Mouse (Mus musculus): ENCODE measurements around the gene Gzmn. TPM values are rescaled to one million over a fixed set of nuclear protein-coding genes. Genes with fewer than 3 reads are reported as not detected.
A peak's percentile ranks its signal among the peaks of the same experiment; 100 is the strongest.
"Not testable (repeated sequence)": the region's sequence is repeated elsewhere in the genome, so short reads cannot be mapped to it uniquely, and the experiment has no call there.

Gzmn gene
- total and polyA plus RNA-seq, 3 experiments = not detected

GRCm38 (mm10) chr14:56155340-56155739 lies 19.1 kb downstream of the Gzmn start:
- WGBS = 52% methylated on average over 2 of the region's 2 CpGs
- no peaks in the 10 kb centered on the region for H3K4me1 ChIP-seq (ENCODE audit: control insufficient read depth, insufficient read depth, low read length)
- no peak for DNase-seq
- TF ChIP-seq EP300 (IDR thresholded peaks at IDR 0.05; ENCODE audit: insufficient read depth, low read depth, low read length) = no peak
- peak; percentile 39 for TF ChIP-seq CTCF (IDR thresholded peaks at IDR 0.05)
- TF ChIP-seq POLR2A (IDR thresholded peaks at IDR 0.05; ENCODE audit: insufficient read depth, low read depth, low read length) = no peak
- no peak overlapping the region for H3K4me3 ChIP-seq
- H3K9ac ChIP-seq (ENCODE audit: low read depth, low read length) = no peak overlapping the region
- H3K36me3 ChIP-seq (ENCODE audit: control insufficient read depth, insufficient read depth, low read length) = no peaks in the 10 kb centered on the region
- intact Hi-C loops (cut with DNase I) = no loop called here
- H3K27ac ChIP-seq = no peak overlapping the region
- H3K27me3 ChIP-seq (ENCODE audit: control insufficient read depth, insufficient read depth, low read length) = 0 out of 2 replicates have a peak, but pooled peaks cover 2% of the 10 kb centered on the region
- no peaks in the 10 kb centered on the region for H3K79me2 ChIP-seq (replicated peaks; ENCODE audit: control insufficient read depth, insufficient read depth, low read length)

DNA sequence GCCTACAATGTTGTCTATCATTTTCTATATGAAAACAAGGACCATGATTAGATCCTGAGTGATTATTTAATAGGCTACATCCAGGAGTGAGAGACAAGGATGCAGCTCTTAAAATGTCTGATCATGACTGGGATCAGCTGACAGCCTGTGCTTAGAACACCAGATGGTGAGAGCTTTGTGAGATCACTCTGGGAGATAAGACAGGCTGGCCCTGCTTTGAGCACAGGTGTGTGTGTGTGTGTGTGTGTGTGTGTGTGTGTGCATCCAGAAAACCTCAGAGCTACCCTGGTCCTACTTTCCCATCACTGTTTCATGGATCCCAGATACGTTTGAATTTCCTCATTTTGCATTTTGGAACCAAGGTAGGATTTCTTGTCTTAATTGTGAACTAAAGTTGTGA lies 40.7 kb downstream of the Gzmn start:
- H3K4me3 ChIP-seq; H3K79me2 ChIP-seq (replicated peaks; ENCODE audit: control insufficient read depth, insufficient read depth, low read length); H3K27me3 ChIP-seq (ENCODE audit: control insufficient read depth, insufficient read depth, low read length); DNase-seq; H3K27ac ChIP-seq; H3K4me1 ChIP-seq (ENCODE audit: control insufficient read depth, insufficient read depth, low read length); intact Hi-C loops (cut with DNase I); H3K36me3 ChIP-seq (ENCODE audit: control insufficient read depth, insufficient read depth, low read length); H3K9ac ChIP-seq (ENCODE audit: low read depth, low read length): not testable (repeated sequence)
- WGBS = 63% methylated on average over 1 of the region's 1 CpGs

- H3K36me3 ChIP-seq (ENCODE audit: control insufficient read depth, insufficient read depth, low read length); H3K9ac ChIP-seq (ENCODE audit: low read depth, low read length); H3K4me1 ChIP-seq (ENCODE audit: control insufficient read depth, insufficient read depth, low read length); DNase-seq; H3K27ac ChIP-seq; H3K27me3 ChIP-seq (ENCODE audit: control insufficient read depth, insufficient read depth, low read length); H3K79me2 ChIP-seq (replicated peaks; ENCODE audit: control insufficient read depth, insufficient read depth, low read length); H3K4me3 ChIP-seq; intact Hi-C loops (cut with DNase I): not testable (repeated sequence)
- 66% methylated on average over 2 of the region's 2 CpGs for WGBS
Measured at GRCm38 (mm10) chr14:56132508-56132907, 41.9 kb downstream of the Gzmn start, which contains the start of gene Gzmd. Gene Gzmd, minus strand, starts transcription at chr14:56132608.

GRCm38 (mm10) chr14:56128341-56128740 lies 46.1 kb downstream of the Gzmn start:
- Histone ChIP-seq H3K27me3 (ENCODE audit: control insufficient read depth, insufficient read depth, low read length) (no peaks in the 10 kb centered on the region), H3K4me1 (ENCODE audit: control insufficient read depth, insufficient read depth, low read length) (no peaks in the 10 kb centered on the region), H3K4me3 (no peak overlapping the region), H3K9ac (ENCODE audit: low read depth, low read length) (no peak overlapping the region), H3K36me3 (ENCODE audit: control insufficient read depth, insufficient read depth, low read length) (no peaks in the 10 kb centered on the region), H3K27ac (no peak overlapping the region), H3K79me2 (replicated peaks; ENCODE audit: control insufficient read depth, insufficient read depth, low read length) (no peaks in the 10 kb centered on the region)
- TF ChIP-seq EP300 (IDR thresholded peaks at IDR 0.05; ENCODE audit: insufficient read depth, low read depth, low read length) = no peak
- TF ChIP-seq POLR2A (IDR thresholded peaks at IDR 0.05; ENCODE audit: insufficient read depth, low read depth, low read length) = no peak
- peak; percentile 22; the same call in 1 of the 2 replicates for TF ChIP-seq CTCF (IDR thresholded peaks at IDR 0.05)
- DNase-seq = no peak
- intact Hi-C loops (cut with DNase I) = no loop called here
- WGBS = 53% methylated on average over 3 of the region's 3 CpGs

DNA sequence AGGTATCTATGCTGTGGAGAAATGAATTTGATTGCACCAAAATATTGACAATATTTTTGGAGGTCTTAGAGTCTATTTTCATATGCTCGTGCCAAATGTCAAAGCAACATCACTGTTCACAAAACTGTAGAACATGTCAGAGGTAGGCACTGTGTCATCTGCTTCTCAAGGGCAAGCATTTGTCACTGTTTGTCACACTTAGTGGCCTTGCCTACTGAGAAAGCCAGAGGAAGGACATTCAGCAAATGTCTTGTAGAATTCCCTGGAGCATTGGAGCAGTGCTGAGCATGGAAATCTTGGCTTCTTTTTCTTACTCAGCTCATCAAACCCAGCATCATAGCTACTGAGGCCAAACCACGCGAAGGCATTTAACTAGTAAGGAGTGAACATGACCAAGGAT lies 50.9 kb downstream of the Gzmn start:
- H3K27me3 ChIP-seq (ENCODE audit: control insufficient read depth, insufficient read depth, low read length) = no peaks in the 10 kb centered on the region
- 81% methylated on average over 3 of the region's 3 CpGs for WGBS

GRCm38 (mm10) chr14:56120525-56120924 lies 53.9 kb downstream of the Gzmn start, which contains the start of gene Gzme:
Gene Gzme, minus strand, starts transcription at chr14:56120625.
- Histone ChIP-seq H3K36me3 (ENCODE audit: control insufficient read depth, insufficient read depth, low read length) (no peaks in the 10 kb centered on the region), H3K27me3 (ENCODE audit: control insufficient read depth, insufficient read depth, low read length) (no peaks in the 10 kb centered on the region), H3K9ac (ENCODE audit: low read depth, low read length) (no peak within 1 kb of the TSS), H3K4me3 (no peak within 1 kb of the TSS), H3K4me1 (ENCODE audit: control insufficient read depth, insufficient read depth, low read length) (no peaks in the 10 kb centered on the region), H3K79me2 (replicated peaks; ENCODE audit: control insufficient read depth, insufficient read depth, low read length) (no peaks in the 10 kb centered on the region), H3K27ac (no peak within 1 kb of the TSS)
- DNase-seq = no peak
- TF ChIP-seq CTCF (IDR thresholded peaks at IDR 0.05) (no peak), EP300 (IDR thresholded peaks at IDR 0.05; ENCODE audit: insufficient read depth, low read depth, low read length) (no peak), POLR2A (IDR thresholded peaks at IDR 0.05; ENCODE audit: insufficient read depth, low read depth, low read length) (no peak)
- intact Hi-C loops (cut with DNase I) = no loop called here

More for the DNA sequence above, 50.9 kb downstream of the Gzmn start:
- H3K36me3 ChIP-seq (ENCODE audit: control insufficient read depth, insufficient read depth, low read length) = no peaks in the 10 kb centered on the region
- no peak overlapping the region for H3K4me3 ChIP-seq
- H3K79me2 ChIP-seq (replicated peaks; ENCODE audit: control insufficient read depth, insufficient read depth, low read length) = no peaks in the 10 kb centered on the region
- H3K4me1 ChIP-seq (ENCODE audit: control insufficient read depth, insufficient read depth, low read length) = no peaks in the 10 kb centered on the region
- TF ChIP-seq CTCF (IDR thresholded peaks at IDR 0.05) (no peak), POLR2A (IDR thresholded peaks at IDR 0.05; ENCODE audit: insufficient read depth, low read depth, low read length) (no peak), EP300 (IDR thresholded peaks at IDR 0.05; ENCODE audit: insufficient read depth, low read depth, low read length) (no peak)
- intact Hi-C loops (cut with DNase I) = no loop called here
- H3K9ac ChIP-seq (ENCODE audit: low read depth, low read length) = no peak overlapping the region
- no peak for DNase-seq
- no peak overlapping the region for H3K27ac ChIP-seq

Other genes starting within 250 kb of the Gzmn start
- 1 to 10 TPM; 1.3 to 1.8 TPM for gene Cma1, start 229.9 kb downstream of the Gzmn start, total RNA-seq (2021)
- 2.1 and 2.5 TPM in 2 replicates for gene Cma1, start 229.9 kb downstream of the Gzmn start, polyA plus RNA-seq (2012; rRNA removed)
- gene Cma2, start 223.6 kb downstream of the Gzmn start, total RNA-seq (2021) = not detected
- gene Cma2, start 223.6 kb downstream of the Gzmn start, polyA plus RNA-seq (2012; rRNA removed) = not detected in 2 replicates
- not detected for gene Mcpt1, start 156.6 kb downstream of the Gzmn start, total RNA-seq (2021)
- not detected in 2 replicates for gene Mcpt1, start 156.6 kb downstream of the Gzmn start, polyA plus RNA-seq (2012; rRNA removed)
- gene Mcpt9, start 144.1 kb downstream of the Gzmn start, total RNA-seq (2021) = not detected
- not detected in 2 replicates for gene Mcpt9, start 144.1 kb downstream of the Gzmn start, polyA plus RNA-seq (2012; rRNA removed)
- gene Mcpt2, start 132.6 kb downstream of the Gzmn start, total RNA-seq (2021) = not detected
- gene Mcpt2, start 132.6 kb downstream of the Gzmn start, polyA plus RNA-seq (2012; rRNA removed) = not detected in 2 replicates
- 1 to 10 TPM; 1.2 to 1.3 TPM for gene Mcpt4, start 112.3 kb downstream of the Gzmn start, total RNA-seq (2021)
- gene Mcpt4, start 112.3 kb downstream of the Gzmn start, polyA plus RNA-seq (2012; rRNA removed) = 2.4 and 2.8 TPM in 2 replicates
- gene Mcpt8, start 89.3 kb downstream of the Gzmn start, total RNA-seq (2021) = not detected
- 0.23 TPM in 1 of 2 replicates, not detected in the other for gene Mcpt8, start 89.3 kb downstream of the Gzmn start, polyA plus RNA-seq (2012; rRNA removed)
- not detected for gene Ctsg, start 72.0 kb downstream of the Gzmn start, total RNA-seq (2021)
- gene Ctsg, start 72.0 kb downstream of the Gzmn start, polyA plus RNA-seq (2012; rRNA removed) = not detected in 2 replicates
- gene Gzme, start 54.0 kb downstream of the Gzmn start, total RNA-seq (2021) = not detected
- gene Gzme, start 54.0 kb downstream of the Gzmn start, polyA plus RNA-seq (2012; rRNA removed) = not detected in 2 replicates
- not detected for gene Gzmd, start 42.0 kb downstream of the Gzmn start, total RNA-seq (2021)
- not detected in 2 replicates for gene Gzmd, start 42.0 kb downstream of the Gzmn start, polyA plus RNA-seq (2012; rRNA removed)
- not detected for gene Gzmg, start 15.0 kb downstream of the Gzmn start, total RNA-seq (2021)
- not detected in 2 replicates for gene Gzmg, start 15.0 kb downstream of the Gzmn start, polyA plus RNA-seq (2012; rRNA removed)
- gene Gzmf, start 36.8 kb upstream of the Gzmn start, total RNA-seq (2021) = not detected
- gene Gzmf, start 36.8 kb upstream of the Gzmn start, polyA plus RNA-seq (2012; rRNA removed) = not detected in 2 replicates
- not detected for gene Gzmc, start 60.1 kb upstream of the Gzmn start, total RNA-seq (2021)
- not detected in 2 replicates for gene Gzmc, start 60.1 kb upstream of the Gzmn start, polyA plus RNA-seq (2012; rRNA removed)
- under 1 TPM; 0.23 to 0.36 TPM for gene Gzmb, start 87.7 kb upstream of the Gzmn start, total RNA-seq (2021)
- 0.64 TPM in 1 of 2 replicates, not detected in the other for gene Gzmb, start 87.7 kb upstream of the Gzmn start, polyA plus RNA-seq (2012; rRNA removed)
- gene Atp12a, start 190.5 kb upstream of the Gzmn start, total RNA-seq (2021) = not detected
- not detected in 2 replicates for gene Atp12a, start 190.5 kb upstream of the Gzmn start, polyA plus RNA-seq (2012; rRNA removed)
- under 1 TPM; 0.29 to 0.34 TPM for gene Rnf17, start 228.0 kb upstream of the Gzmn start, total RNA-seq (2021)
- 0.06 and 0.09 TPM in 2 replicates for gene Rnf17, start 228.0 kb upstream of the Gzmn start, polyA plus RNA-seq (2012; rRNA removed)